Mouse (Mus musculus) embryo, embryonic 10 days (tissue): ENCODE data around the gene H2-Oa.
"Not testable (repeated sequence)": the region's sequence is repeated elsewhere in the genome, so short reads cannot be mapped to it uniquely, and the experiment has no call there.

ENCODE experiments used
- DNase-seq: peaks from one replicate; pipeline ENCODE4 v3.0.0-alpha.2; 2015; ENCODE audit warnings: low spot score

H2-Oa gene

DNA sequence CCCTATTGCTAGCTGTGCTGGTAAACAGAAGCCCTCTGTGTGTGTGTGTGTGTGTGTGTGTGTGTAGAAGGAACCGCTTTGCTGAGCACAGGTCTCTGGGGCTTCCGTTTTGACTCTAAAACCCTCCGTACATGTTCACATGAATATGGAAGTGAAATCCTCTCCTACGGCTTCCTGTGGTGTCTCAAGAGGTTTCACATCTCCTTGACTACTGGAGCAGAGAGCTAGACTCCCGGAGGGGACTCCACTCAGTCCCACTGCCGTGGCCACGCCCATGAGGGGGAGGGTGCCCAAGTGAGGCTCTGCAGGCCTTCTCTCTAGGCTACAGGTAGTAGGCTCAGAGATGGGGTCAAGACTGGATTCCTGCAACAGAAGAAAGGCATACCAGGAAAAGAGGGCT is 50.9 kb downstream of the H2-Oa start, which contains the start of gene H2-DMb2:
Gene H2-DMb2 (plus strand): TSS at position 275 of the 400 bp plus-strand sequence.
- DNase-seq, result no peak

DNA sequence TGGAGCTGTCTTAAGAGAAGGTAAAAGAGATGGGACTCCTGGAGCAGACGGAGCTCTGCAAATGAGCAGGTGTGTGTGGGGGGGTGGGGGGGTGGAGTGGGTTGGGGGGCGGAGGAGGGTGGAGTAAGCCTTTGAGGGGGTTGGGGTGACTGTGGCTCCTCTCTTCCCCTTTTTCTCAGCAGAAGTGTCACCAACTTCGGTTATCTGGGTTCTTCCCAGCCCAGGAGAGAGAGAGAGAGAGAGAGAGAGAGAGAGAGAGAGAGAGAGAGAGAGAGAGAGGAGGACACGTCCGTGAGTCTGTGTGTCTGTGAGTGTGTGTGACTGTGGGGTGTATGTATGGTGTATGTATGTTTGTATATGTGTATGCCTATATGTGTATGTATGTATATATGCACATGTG is 51.3 kb downstream of the H2-Oa start:
- DNase-seq, result no peak

- not testable (repeated sequence) for DNase-seq
Measured at GRCm38 (mm10) chr17:34144221-34144620, 52.1 kb downstream of the H2-Oa start.
